Mouse (Mus musculus) neural tube, embryonic 13.5 days (tissue): ENCODE measurements at regions not wholly inside any gene's neighbourhood (a gene's known extent, or its start where the extent isn't known, plus 50 kb on each side); places are given as distances from the start of the nearest gene placed in this dataset.

Experiments used
- ATAC-seq: fragments of 200-750 bp; cut with Nextera tagmentation; 2 replicates; pipeline ENCODE4 v1.8.0; 2017; ENCODE audit warnings: low read depth, mild to moderate bottlenecking, moderate TSS enrichment, moderate library complexity
- H3K27ac ChIP-seq: fragments of 300-500 bp; sonication (generic); replicated peaks from 2 replicates; pipeline ENCODE4 v1.5.1; 2015; ENCODE audit warnings: moderate library complexity, mild to moderate bottlenecking, inconsistent platforms
- H3K27me3 ChIP-seq: fragments of 300-500 bp; sonication (generic); 2 replicates; pipeline ENCODE4 v1.6.1; 2015; ENCODE audit warnings: mild to moderate bottlenecking, inconsistent platforms
- H3K36me3 ChIP-seq: fragments of 300-500 bp; sonication (generic); 2 replicates; pipeline ENCODE4 v1.6.1; 2015; ENCODE audit warnings: mild to moderate bottlenecking, inconsistent platforms
- H3K4me1 ChIP-seq: fragments of 300-500 bp; sonication (generic); replicated peaks from 2 replicates; pipeline ENCODE4 v1.6.1; 2015; ENCODE audit warnings: inconsistent platforms
- H3K4me2 ChIP-seq: fragments of 300-500 bp; sonication (generic); 2 replicates; pipeline ENCODE4 v1.6.1; 2015; ENCODE audit warnings: inconsistent platforms, mild to moderate bottlenecking, moderate library complexity
- H3K4me3 ChIP-seq: fragments of 300-500 bp; sonication (generic); 2 replicates; pipeline ENCODE4 v1.5.1; 2015; ENCODE audit warnings: mild to moderate bottlenecking, inconsistent platforms
- H3K9ac ChIP-seq: fragments of 300-500 bp; sonication (generic); 2 replicates; pipeline ENCODE4 v1.6.1; 2015; ENCODE audit warnings: moderate library complexity, mild to moderate bottlenecking, inconsistent platforms
- H3K9me3 ChIP-seq: fragments of 300-500 bp; sonication (generic); 2 replicates; pipeline ENCODE4 v1.6.1; 2016; ENCODE audit warnings: inconsistent platforms
- WGBS: fragments of 180-500 bp; shearing (Covaris S2); methylation state at CpG from one replicate; pipeline ENCODE4 v1.1.7; 2015; 5-methylcytosine and 5-hydroxymethylcytosine counted together

DNA sequence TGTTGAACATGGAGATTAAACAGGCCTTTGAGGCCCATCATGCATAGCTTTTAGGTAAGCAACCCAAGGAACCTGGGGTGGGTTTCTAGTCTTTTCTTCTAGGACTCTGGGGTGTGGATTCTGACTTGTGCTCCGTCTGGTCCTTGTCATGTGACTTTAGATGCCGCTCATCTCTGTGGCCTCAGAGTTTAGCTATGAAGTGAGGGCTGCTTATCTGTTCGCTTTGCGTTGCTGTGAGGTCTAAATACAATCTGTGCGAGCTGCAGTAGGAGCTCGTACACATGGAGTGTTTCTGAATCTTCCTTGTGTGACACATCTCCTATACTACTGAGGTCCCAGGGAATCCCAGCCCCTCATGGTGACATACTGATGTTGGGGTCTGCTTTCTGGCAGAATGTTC is 67.8 kb upstream of the Zfp831 start:
- Histone ChIP-seq H3K4me1 (no peaks in the 10 kb centered on the region), H3K36me3 (no peaks in the 10 kb centered on the region), H3K4me2 (no peak overlapping the region), H3K9ac (no peak overlapping the region), H3K27ac (no peak overlapping the region), H3K4me3 (no peak overlapping the region), H3K27me3 (no peaks in the 10 kb centered on the region), H3K9me3 (no peaks in the 10 kb centered on the region)
- 96% methylated on average over 6 of the region's 6 CpGs for WGBS
- no peak for ATAC-seq

DNA sequence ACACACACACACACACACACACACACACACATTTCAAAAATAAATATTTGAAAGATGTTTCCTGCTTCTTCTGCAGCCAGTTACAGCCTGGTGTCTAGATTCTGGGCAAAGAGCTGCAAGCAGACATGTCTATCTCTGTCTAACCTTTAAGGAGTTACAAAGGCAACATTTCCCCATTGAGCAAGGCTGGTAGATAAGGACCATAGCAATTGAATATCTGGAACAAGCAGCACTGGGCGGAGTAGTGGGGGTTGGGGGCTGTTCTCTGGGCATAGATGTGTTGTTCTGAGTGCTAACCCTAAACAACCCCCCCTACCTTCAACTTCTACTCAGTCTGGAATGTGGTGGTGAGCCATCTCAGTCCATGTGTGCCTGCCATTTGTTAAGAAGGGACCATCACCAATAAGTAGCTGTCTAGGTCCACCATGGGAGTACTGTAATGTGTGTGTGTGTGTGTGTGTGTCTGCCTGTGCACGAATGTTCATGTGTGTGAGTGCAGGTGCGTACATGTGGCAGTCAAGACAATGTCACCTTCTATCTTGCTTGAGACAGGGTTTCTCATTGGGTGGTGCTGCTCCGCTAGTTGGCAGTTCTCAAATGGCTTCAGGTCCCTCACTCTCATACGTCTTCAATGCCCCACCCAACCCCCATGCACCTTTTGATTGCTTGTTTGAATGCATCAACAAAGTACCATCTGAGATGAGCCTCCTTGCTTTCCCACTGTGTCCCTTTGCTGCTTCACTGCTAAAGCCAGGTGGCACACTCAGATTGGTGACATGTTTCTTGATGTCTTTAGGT is 62.2 kb upstream of the Zfp831 start:
- no peak overlapping the region for H3K4me2 ChIP-seq
- no peaks in the 10 kb centered on the region for H3K9me3 ChIP-seq
- H3K27me3 ChIP-seq: no peaks in the 10 kb centered on the region
- ATAC-seq: no peak
- no peaks in the 10 kb centered on the region for H3K4me1 ChIP-seq
- no peak overlapping the region for H3K27ac ChIP-seq
- 88% methylated on average over 5 of the region's 5 CpGs for WGBS
- H3K4me3 ChIP-seq: no peak overlapping the region
- no peak overlapping the region for H3K9ac ChIP-seq
- no peaks in the 10 kb centered on the region for H3K36me3 ChIP-seq

GRCm38 (mm10) chr2:174584272-174584671 is 59.1 kb upstream of the Zfp831 start:
- Histone ChIP-seq H3K9me3 (no peaks in the 10 kb centered on the region), H3K27ac (no peak overlapping the region), H3K4me3 (no peak overlapping the region), H3K4me2 (no peak overlapping the region), H3K36me3 (no peaks in the 10 kb centered on the region), H3K4me1 (no peaks in the 10 kb centered on the region), H3K27me3 (no peaks in the 10 kb centered on the region), H3K9ac (no peak overlapping the region)
- 79% methylated on average over 2 of the region's 2 CpGs for WGBS
- no peak for ATAC-seq
